Mouse (Mus musculus): ENCODE measurements around the gene Slc1a2. TPM values are rescaled to one million over a fixed set of nuclear protein-coding genes. Genes with fewer than 3 reads are reported as not detected.
A peak's percentile ranks its signal among the peaks of the same experiment; 100 is the strongest.

Gene Slc1a2
- total RNA-seq, 2 experiments from 2014 or later = not detected

DNA sequence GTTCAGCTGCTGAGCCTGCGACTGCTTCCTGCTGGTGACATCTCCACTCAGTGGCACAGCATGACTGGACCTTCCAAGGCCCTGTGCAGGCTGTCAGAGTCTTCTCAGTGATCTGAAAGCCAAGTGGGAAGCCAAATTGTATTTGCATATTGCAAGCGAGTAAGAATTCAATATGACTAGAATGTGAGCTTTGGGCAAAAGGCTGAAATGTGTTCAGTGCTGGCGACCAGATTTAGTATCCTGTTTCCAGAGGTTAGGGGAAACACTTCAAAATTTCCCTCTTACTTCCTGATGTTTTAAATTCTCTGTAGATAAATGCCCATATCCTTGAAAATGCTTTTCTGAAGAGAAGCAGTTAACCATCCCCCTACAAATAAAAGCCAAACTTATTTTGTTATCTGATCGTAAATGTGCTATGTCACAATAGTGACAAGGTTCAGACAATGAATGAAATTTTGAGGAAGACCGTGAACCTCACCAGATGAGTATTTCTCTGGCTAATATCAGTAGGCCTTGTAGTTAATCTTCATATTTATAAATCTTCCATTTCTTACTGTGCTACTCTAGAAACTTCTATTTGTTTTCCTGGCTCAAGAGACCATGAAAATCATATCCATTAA lies 98.9 kb downstream of the Slc1a2 start:
- ATAC-seq (replicated peaks; ENCODE audit: poor library complexity, severe bottlenecking) = no peak; the same call in 1 of the 2 replicates

DNA sequence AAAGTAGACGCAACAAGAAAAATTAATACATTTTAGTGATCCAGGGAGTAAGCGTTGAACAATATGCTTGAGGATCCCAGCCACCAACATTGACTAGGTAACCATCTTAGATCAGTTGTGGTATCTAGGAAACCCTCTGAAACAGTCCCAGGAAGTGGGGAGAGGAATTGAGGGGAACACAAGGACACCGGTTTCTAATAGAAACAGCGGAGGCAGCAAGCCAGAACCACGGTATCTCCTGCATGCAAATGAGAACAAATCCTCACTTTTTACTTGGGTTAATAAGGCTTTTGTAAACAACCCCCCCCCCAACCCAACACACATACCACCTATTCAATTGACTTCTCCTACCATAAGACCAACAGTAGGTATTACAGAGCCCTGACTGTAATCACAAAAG lies 101.0 kb downstream of the Slc1a2 start:
- ATAC-seq (replicated peaks; ENCODE audit: poor library complexity, severe bottlenecking) = no peak

DNA sequence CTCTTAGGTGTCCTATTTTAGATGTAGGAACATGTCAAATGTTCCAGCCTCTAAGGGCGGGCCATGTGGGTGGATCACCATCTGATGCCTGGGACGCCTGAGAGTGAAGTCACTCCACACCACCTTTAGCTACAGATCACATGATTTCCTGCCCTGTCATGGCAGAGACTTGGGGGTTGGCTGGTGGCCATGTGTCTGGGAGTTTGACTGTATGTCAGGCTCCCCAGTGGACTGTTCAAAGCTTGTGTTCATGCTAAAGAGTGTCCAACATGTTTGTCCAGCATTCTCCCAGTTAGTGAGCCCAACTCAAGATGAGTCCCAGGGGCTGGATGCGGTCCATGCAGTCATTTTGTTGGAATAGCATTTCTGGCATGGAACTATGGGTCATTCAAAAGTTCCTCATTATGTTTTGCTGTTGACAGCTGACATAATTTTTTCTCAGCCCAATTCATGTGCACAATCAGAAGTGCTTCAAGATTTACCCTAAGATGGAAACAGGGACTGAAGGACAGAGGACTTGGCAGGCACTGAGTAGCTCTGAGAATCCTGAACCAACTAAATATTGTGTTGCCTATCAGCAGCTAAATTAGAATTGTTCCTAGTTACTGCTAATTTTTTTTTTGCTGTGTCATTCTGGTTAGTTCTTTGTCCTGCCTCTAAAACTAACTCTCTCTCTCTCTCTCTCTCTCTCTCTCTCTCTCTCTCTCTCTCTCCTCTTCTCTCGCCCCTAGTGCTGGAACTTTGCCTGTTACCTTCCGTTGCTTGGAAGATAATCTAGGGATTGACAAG lies 102.0 kb downstream of the Slc1a2 start:
- peak; percentile 40; the same call in 1 of the 2 replicates for ATAC-seq (replicated peaks; ENCODE audit: poor library complexity, severe bottlenecking)

DNA sequence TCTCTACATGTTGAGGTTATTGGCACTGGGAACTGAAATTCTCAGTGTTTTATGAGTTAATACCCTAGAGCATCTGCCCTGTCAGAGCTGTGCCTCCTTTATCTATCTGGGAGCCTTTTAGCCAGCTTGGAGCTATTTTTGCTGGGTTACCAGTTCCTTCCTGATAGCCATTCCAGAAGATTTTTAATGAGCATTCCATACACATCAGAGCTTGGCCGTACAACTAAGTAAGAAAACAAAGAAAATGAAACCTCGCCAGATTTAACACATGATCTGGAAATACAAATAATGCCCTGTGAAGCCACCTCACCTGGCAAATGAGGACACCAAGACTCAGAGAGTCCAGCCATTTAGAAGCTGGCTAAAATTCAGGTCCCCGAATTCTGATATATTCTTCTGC lies 104.7 kb downstream of the Slc1a2 start:
- no peak for ATAC-seq (replicated peaks; ENCODE audit: poor library complexity, severe bottlenecking)

DNA sequence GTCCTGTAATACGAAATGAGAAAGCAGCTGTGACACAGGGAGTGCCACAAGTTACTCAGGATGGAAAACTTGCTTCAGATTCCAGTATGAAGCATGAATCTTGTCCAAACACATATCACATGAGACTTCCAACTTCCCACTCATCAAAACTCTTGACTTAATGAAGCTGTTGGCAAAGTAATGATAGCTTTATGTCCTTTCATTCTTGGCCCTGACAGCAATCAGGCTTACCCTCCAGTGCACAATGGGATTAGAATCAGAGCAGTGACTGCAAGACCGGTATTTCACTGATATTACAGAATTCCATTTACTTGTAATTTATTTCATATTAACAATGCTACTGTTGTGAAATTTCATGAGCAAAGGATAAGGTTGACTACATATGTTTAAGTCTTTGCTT lies 105.5 kb downstream of the Slc1a2 start:
- ATAC-seq (replicated peaks; ENCODE audit: poor library complexity, severe bottlenecking) = no peak

GRCm38 (mm10) chr2:102764602-102765374 lies 106.3 kb downstream of the Slc1a2 start:
- ATAC-seq (replicated peaks; ENCODE audit: poor library complexity, severe bottlenecking) = no peak

DNA sequence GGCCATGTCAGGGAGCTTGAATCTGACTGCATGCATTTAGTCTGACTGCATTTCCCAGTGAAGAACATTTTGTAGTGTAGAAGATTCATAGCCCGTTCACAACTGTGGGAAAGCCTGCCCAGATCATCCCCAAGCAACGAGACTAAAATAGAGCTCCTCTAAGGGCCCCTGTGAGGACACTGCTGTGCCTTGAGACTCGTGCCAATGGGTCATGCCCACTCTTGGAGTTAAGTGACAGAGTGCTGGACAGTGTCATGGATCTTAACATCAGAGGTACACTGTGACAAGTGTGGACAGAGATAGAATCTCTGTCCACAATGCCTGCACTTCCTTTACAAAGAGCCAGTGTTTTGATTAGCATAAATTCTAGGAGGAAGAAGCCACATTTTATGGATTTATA lies 109.8 kb downstream of the Slc1a2 start:
- no peak for ATAC-seq (replicated peaks; ENCODE audit: poor library complexity, severe bottlenecking)

DNA sequence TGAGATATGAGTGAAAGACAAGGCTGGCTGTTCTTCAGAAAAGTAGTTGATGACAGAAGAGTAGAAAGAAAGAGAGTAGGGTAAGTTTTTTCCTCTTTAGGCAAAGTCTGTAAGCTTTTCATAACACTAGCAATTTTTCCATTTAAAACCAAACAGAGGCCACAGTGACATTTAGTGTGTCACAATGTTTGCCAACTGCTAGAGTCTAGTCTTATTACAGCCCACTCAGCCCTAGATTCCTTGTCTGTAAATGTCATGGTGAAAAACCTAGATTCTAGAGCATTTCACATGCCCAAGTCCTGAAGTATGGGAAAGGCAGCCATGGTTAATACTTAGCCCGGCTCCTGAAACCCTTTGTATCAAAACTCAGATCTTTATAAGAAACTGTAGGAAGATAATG lies 112.8 kb downstream of the Slc1a2 start:
- no peak for ATAC-seq (replicated peaks; ENCODE audit: poor library complexity, severe bottlenecking)

DNA sequence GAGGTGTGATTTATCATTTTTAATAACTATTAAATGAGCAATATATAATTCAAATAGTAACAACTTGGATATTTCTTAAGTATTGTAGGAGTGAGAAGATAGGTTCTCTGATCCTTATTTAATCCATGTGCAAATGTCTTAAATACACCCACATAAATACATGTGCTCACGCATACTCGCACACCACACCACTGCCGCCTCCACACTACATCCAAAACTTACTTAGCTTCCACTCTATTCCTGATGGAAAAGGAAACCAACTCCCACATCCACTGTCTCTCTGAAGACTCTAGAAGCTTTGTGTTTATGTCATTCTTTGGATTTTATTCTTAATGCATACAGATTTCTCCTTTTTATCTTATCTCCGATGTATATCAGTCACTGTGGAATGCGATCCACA lies 113.8 kb downstream of the Slc1a2 start:
- ATAC-seq (replicated peaks; ENCODE audit: poor library complexity, severe bottlenecking) = no peak

- no peak for ATAC-seq (replicated peaks; ENCODE audit: poor library complexity, severe bottlenecking)
Observed at GRCm38 (mm10) chr2:102774700-102775099, 116.2 kb downstream of the Slc1a2 start.

- ATAC-seq (replicated peaks; ENCODE audit: poor library complexity, severe bottlenecking) = no peak
Observed at GRCm38 (mm10) chr2:102775561-102775960, 117.1 kb downstream of the Slc1a2 start.

DNA sequence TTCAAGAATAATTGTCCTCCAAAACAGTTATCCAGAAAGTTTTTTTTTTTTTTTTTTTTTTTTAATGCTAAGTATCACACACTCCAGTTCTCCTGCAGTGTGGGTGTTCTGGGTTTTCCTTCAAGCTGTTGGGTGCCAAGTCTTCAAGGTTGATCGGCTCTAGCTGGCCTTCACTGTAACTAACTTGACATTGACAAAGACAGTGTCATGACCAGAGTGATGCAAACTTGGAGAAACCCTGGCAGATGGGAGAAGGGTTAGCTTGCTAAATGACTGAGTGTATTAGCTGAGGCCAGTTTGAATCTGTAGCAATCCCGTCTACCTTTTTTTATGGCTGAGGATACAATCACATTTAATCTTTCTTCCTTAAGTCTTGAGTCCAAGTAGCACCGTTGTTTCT lies 119.7 kb downstream of the Slc1a2 start:
- no peak for ATAC-seq (replicated peaks; ENCODE audit: poor library complexity, severe bottlenecking)

GRCm38 (mm10) chr2:102782751-102783150 lies 124.3 kb downstream of the Slc1a2 start:
- ATAC-seq (replicated peaks; ENCODE audit: poor library complexity, severe bottlenecking) = no peak

- no peak for ATAC-seq (replicated peaks; ENCODE audit: poor library complexity, severe bottlenecking)
Observed at GRCm38 (mm10) chr2:102785696-102786095, 127.2 kb downstream of the Slc1a2 start.

DNA sequence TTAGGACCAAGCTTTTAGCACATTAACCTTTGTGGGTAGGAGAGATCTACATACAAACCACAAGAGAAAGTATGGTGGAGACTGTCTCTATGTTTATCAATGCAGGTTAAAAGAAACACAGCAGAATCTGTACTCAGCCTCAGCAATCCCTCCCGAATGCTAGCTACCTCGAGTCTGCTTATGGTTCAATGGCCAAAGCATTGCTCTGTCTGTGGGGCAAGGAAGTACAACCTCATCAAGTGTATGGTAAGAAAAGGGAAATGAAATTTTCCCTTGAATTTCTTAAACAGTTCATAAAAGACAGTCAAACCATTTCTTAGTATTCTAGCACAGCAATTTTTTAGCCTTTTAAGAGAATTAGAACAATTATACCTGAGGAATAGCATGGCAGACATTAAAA lies 133.2 kb downstream of the Slc1a2 start:
- ATAC-seq (replicated peaks; ENCODE audit: poor library complexity, severe bottlenecking) = peak; percentile 69

- ATAC-seq (replicated peaks; ENCODE audit: poor library complexity, severe bottlenecking) = no peak
Observed at GRCm38 (mm10) chr2:102792804-102793203, 134.3 kb downstream of the Slc1a2 start.

DNA sequence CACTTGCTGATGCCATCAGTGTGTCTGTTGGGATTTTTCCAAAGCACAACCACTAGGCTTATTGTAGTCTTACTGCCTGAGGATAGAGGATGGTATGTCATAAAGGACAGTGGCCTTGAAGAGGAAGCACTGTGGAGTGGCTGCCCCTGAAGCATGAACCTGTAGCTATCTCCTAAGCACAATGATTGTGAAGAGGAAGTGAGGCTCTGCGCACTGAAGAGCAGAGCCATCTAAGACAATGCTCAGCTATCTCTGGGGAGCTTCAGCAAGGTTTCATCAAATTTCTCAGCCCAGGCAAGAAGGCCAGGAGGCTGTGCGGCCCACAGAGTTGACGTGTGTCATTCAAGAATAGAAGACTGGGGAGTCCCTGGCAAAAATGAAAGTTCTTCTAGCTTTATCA lies 136.6 kb downstream of the Slc1a2 start:
- ATAC-seq (replicated peaks; ENCODE audit: poor library complexity, severe bottlenecking) = peak; percentile 64

DNA sequence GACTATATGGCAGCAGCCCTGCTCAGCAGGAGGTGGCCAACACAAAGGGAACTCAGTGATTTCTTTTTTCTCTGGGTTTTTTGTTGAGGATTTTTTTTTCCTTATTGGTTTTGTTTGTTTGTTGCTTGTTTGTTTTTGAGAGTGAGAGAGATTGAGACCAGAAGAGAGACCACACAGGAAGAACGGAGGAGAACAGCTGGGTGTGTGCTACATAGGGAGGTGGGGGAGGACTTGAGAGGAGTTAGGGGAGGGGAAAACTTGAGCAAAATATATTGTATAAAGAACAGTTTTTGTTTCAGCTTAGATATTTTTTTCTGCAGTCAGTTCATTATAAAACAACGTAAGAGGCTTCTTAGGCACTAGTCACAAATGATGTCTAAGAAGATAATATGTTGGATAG lies 139.7 kb downstream of the Slc1a2 start:
- no peak for ATAC-seq (replicated peaks; ENCODE audit: poor library complexity, severe bottlenecking)

DNA sequence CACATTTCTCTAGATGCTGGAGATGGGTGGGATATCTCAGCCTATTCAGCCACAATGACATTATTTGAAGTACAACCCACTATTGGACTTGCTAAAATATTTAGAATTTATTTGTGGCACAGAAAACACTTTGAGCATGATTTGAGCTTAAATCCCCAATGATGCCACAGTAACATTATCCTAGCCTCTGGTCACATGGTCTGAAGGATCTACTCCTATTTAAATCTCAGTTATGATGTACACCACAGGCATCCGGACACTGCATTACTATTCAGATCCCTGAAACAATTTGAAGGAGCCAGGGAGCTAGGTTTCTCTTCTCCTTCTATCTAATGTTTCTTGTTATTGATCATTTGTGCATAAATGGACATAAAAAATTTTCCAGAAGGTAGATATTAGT lies 143.4 kb downstream of the Slc1a2 start:
- ATAC-seq (replicated peaks; ENCODE audit: poor library complexity, severe bottlenecking) = no peak

GRCm38 (mm10) chr2:102804109-102804508 lies 145.7 kb downstream of the Slc1a2 start:
- ATAC-seq (replicated peaks; ENCODE audit: poor library complexity, severe bottlenecking) = no peak; the same call in 1 of the 2 replicates

DNA sequence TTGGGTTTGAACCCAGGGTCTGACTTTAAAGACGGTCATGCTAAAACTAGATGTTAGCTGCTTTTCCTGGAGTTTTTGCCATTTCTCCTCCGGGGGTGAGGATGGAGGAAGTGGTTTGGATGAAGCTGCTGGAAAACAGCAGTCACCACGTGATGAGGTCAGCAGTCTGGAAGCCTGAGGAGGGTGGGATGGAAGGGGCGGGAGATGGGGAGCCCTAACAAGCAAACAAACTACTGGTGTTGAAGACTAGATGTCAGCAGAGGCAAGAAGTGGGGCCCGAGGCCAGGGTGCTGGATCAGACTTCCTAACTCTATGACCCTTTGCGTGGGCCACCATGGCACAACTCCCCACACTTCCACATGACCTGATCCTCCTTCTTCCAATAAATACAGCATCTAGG lies 146.8 kb downstream of the Slc1a2 start:
- no peak for ATAC-seq (replicated peaks; ENCODE audit: poor library complexity, severe bottlenecking)
